Mouse (Mus musculus) liver, embryonic 13.5 days (tissue): ENCODE data around the gene Slc5a3. TPM values are rescaled to one million over a fixed set of nuclear protein-coding genes. Genes with fewer than 3 reads are reported as not detected.

Experiments used
- ATAC-seq: fragments of 200-750 bp; cut with Nextera tagmentation; 2 replicates; pipeline ENCODE4 v1.8.0; 2017; ENCODE audit warnings: low read depth, mild to moderate bottlenecking, moderate number of reproducible peaks, moderate library complexity
- DNase-seq: peaks from one replicate; pipeline ENCODE4 v3.0.0; 2022
- H3K27ac ChIP-seq: fragments of 300-500 bp; sonication (generic); 2 replicates; pipeline ENCODE4 v1.5.1; 2015; ENCODE audit warnings: moderate library complexity, mild to moderate bottlenecking, inconsistent platforms
- H3K27me3 ChIP-seq: fragments of 300-500 bp; sonication (generic); 2 replicates; pipeline ENCODE4 v1.6.1; 2015; ENCODE audit warnings: mild to moderate bottlenecking, inconsistent platforms
- H3K36me3 ChIP-seq: fragments of 300-500 bp; sonication (generic); 2 replicates; pipeline ENCODE4 v1.6.1; 2015; ENCODE audit warnings: mild to moderate bottlenecking, inconsistent platforms
- H3K4me1 ChIP-seq: fragments of 300-500 bp; sonication (generic); replicated peaks from 2 replicates; pipeline ENCODE4 v1.6.1; 2015; ENCODE audit warnings: inconsistent platforms
- H3K4me2 ChIP-seq: fragments of 300-500 bp; sonication (generic); 2 replicates; pipeline ENCODE4 v1.6.1; 2015; ENCODE audit warnings: inconsistent platforms, mild to moderate bottlenecking, moderate library complexity
- H3K4me3 ChIP-seq: fragments of 300-500 bp; sonication (generic); replicated peaks from 2 replicates; pipeline ENCODE4 v1.5.1; 2015; ENCODE audit warnings: mild to moderate bottlenecking, inconsistent platforms
- H3K9ac ChIP-seq: fragments of 300-500 bp; sonication (generic); 2 replicates; pipeline ENCODE4 v1.6.1; 2015; ENCODE audit warnings: mild to moderate bottlenecking, inconsistent platforms
- H3K9me3 ChIP-seq: fragments of 300-500 bp; sonication (generic); replicated peaks from 2 replicates; pipeline ENCODE4 v1.6.1; 2016; ENCODE audit warnings: inconsistent platforms
- WGBS: fragments of 180-500 bp; shearing (Covaris S2); methylation state at CpG from one replicate; pipeline ENCODE4 v1.1.7; 2015; ENCODE audit not compliant: insufficient replicate concordance; 5-methylcytosine and 5-hydroxymethylcytosine counted together
- polyA plus RNA-seq: library from polyadenylated mRNA; unstranded; fragments of >200 nt; fragmentation: Nextera tagmentation; extraction: Ambion mirVana; gene quantifications from 2 replicates; pipeline ENCODE4 v1.2.1, GENCODE M21; 2015

The Slc5a3 gene
- polyA plus RNA-seq, 1 experiment from 2014 or later: 0.96 TPM

DNA sequence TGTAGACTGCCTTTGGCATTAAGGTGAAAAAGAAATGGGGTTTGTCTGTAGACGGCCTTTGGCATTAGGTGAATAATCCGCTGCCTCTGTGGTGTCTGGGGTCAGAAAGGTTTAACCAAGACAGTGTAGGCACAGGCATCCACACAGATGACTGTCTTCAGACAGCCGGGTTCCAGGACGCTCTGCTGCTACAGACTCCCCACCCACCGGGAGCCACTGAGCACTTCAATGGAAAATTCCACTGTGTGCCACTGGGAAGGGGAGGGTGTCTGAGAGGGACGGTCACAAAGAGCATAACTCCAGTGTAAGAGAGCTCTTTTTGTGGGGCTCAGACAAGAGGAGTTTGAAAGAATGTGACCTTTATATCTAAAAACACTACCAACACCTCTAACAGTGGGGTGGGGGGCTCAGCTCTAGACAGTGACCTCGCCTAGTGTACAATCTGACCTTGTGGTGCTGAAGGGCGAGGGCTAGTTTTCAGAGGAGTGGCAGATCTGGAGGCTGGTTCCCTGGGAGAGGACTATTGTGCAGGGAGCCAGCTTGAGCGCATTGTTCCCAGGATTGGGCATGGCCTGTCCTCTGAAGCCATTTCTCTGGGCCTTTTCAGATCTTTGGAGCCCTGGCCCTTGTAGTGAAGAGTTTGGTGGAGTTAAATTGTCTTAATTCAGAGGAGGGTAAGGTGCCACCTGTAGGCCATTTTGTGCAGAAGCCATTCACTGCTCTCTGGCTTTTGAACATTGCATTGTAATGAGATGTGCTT, 45.6 kb downstream of the Slc5a3 start:
- H3K9me3 ChIP-seq: no peaks in the 10 kb centered on the region
- no peak overlapping the region for H3K9ac ChIP-seq
- H3K4me2 ChIP-seq: no peak overlapping the region
- DNase-seq: no peak
- no peak for ATAC-seq
- H3K27me3 ChIP-seq: no peaks in the 10 kb centered on the region
- no peaks in the 10 kb centered on the region for H3K4me1 ChIP-seq
- no peak overlapping the region for H3K4me3 ChIP-seq
- H3K27ac ChIP-seq: no peak overlapping the region
- H3K36me3 ChIP-seq: 0 out of 2 replicates have a peak, but pooled peaks cover 9% of the 10 kb centered on the region
- 66% methylated on average over 9 of the region's 9 CpGs for WGBS

DNA sequence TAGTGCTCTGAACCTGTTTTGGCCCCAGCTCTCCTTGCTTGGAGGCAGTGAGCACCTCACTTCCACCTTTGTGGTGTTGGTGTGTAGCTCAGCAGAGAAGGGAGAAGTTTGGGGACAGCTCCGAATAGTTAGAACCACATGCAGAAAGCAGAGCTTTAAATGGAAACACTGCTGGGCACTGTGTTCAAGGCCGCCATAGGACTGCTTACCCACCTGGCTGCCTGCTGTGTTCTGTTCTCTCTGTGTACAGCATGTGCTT, 46.1 kb downstream of the Slc5a3 start:
- Histone ChIP-seq H3K36me3 (0 out of 2 replicates have a peak, but pooled peaks cover 9% of the 10 kb centered on the region), H3K4me1 (no peaks in the 10 kb centered on the region), H3K9me3 (no peaks in the 10 kb centered on the region), H3K9ac (no peak overlapping the region), H3K27me3 (no peaks in the 10 kb centered on the region), H3K4me3 (no peak overlapping the region), H3K4me2 (no peak overlapping the region), H3K27ac (no peak overlapping the region)
- no peak for DNase-seq
- no peak for ATAC-seq
- 66% methylated on average over 2 of the region's 2 CpGs for WGBS

DNA sequence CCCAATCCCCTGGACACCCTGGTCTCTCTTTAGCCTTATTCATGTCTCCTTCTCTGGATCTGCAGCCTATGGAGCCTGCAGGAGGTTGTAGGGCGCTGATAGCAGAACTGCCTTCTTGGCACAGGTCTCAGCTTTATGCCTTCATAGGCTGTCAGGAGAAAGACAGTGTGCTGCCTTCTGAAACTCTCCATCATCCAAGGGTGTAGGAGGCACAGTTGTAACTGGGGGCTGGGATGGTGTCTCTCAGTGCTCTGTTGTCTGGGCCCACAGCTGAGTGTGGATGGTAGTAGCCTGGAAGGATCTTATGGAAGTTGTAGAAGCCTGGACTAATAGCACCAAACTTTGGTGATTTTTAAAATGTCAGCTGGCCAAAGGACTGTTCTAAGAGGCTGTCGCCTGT, 46.8 kb downstream of the Slc5a3 start:
- H3K36me3 ChIP-seq: 0 out of 2 replicates have a peak, but pooled peaks cover 5% of the 10 kb centered on the region
- no peak for DNase-seq
- no peaks in the 10 kb centered on the region for H3K9me3 ChIP-seq
- whole genome bisulfite sequencing: 65% methylated on average over 2 of the region's 2 CpGs
- no peaks in the 10 kb centered on the region for H3K27me3 ChIP-seq
- no peak overlapping the region for H3K4me3 ChIP-seq
- no peak overlapping the region for H3K4me2 ChIP-seq
- ATAC-seq: no peak
- H3K4me1 ChIP-seq: no peaks in the 10 kb centered on the region
- H3K27ac ChIP-seq: no peak overlapping the region
- no peak overlapping the region for H3K9ac ChIP-seq

DNA sequence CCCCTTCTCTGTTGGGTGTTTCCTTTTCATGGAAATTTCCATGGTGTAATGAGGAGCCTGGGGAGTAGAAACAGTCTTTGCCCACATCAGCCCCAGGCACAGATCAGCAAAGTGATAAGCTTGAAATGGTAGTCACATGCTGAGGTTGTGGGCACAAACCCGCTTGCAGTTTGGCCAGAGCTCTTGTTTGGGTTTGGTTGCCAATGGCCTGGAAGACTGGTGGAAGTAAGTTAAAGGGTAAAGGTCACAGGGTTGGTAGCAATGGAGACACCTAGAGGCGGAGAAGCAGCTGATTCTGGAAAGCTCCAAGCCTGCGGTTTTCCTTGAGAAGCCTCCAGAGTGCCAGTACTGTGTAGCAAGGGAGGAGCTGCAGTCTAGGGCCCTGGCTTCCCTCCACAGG, 47.5 kb downstream of the Slc5a3 start:
- H3K4me3 ChIP-seq: no peak overlapping the region
- H3K9ac ChIP-seq: no peak overlapping the region
- no peaks in the 10 kb centered on the region for H3K27me3 ChIP-seq
- DNase-seq: no peak
- WGBS: 67% methylated on average over 3 of the region's 3 CpGs
- H3K36me3 ChIP-seq: no peaks in the 10 kb centered on the region
- H3K27ac ChIP-seq: no peak overlapping the region
- no peak overlapping the region for H3K4me2 ChIP-seq
- ATAC-seq: no peak
- no peaks in the 10 kb centered on the region for H3K4me1 ChIP-seq
- H3K9me3 ChIP-seq: no peaks in the 10 kb centered on the region

DNA sequence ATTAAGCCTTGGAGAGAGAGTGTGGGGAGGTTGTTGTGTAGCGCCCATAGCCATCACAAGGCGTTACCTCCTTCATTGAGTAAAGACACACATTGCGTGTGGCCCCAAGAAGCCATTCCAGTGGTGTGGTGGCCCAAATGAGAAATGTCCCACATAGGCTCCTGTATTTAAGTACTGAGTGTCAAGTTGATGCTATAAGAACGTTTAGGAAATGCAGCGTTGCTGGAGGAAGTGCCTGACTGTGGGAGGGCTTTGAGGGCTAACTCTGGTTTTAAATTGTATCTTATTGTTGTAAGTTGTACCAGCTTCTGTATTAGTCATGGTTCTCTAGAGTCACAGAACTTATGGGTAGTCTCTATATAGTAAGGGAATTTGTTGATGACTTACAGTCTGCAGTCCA, 49.2 kb downstream of the Slc5a3 start:
- H3K4me1 ChIP-seq: no peaks in the 10 kb centered on the region
- peaks cover 3% of the 10 kb centered on the region for H3K36me3 ChIP-seq
- DNase-seq: no peak
- H3K4me3 ChIP-seq: no peak overlapping the region
- no peak overlapping the region for H3K27ac ChIP-seq
- ATAC-seq: no peak
- no peak overlapping the region for H3K9ac ChIP-seq
- H3K9me3 ChIP-seq: no peaks in the 10 kb centered on the region
- WGBS: 73% methylated on average over 5 of the region's 5 CpGs
- no peak overlapping the region for H3K4me2 ChIP-seq
- H3K27me3 ChIP-seq: no peaks in the 10 kb centered on the region

DNA sequence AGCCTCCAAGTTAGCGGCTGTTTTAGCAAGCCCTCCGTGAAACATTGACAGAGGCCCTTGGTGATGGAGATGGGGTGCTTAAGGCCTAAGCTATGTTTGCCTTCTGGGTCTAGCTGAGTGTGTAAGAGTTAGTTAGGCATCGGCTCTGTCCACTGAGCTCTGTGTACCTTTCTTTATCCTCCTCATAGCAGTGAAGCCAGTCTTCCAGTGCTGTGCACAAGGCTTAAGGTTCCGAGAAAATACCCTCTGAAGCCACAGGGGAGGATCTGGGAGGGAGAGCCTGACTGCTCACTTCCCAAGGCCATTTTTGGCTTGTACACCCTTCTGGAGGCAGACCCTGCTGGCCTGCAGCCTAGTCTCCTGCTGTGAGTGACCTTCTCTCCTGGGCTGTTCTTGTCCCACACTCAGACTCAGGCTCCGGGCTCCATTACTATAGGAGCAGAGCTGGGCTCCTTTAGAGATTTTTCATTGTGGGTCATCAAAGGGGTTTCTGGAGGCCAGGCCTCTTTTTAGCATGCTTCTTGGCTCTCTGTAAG, 56.7 kb downstream of the Slc5a3 start:
- H3K9me3 ChIP-seq: no peaks in the 10 kb centered on the region
- no peak overlapping the region for H3K27ac ChIP-seq
- H3K4me3 ChIP-seq: no peak overlapping the region
- WGBS: 73% methylated on average over 5 of the region's 5 CpGs
- DNase-seq: no peak
- no peaks in the 10 kb centered on the region for H3K27me3 ChIP-seq
- H3K36me3 ChIP-seq: peaks cover 13% of the 10 kb centered on the region
- no peak overlapping the region for H3K4me2 ChIP-seq
- no peak for ATAC-seq
- H3K9ac ChIP-seq: no peak overlapping the region
- peaks cover 6% of the 10 kb centered on the region for H3K4me1 ChIP-seq

DNA sequence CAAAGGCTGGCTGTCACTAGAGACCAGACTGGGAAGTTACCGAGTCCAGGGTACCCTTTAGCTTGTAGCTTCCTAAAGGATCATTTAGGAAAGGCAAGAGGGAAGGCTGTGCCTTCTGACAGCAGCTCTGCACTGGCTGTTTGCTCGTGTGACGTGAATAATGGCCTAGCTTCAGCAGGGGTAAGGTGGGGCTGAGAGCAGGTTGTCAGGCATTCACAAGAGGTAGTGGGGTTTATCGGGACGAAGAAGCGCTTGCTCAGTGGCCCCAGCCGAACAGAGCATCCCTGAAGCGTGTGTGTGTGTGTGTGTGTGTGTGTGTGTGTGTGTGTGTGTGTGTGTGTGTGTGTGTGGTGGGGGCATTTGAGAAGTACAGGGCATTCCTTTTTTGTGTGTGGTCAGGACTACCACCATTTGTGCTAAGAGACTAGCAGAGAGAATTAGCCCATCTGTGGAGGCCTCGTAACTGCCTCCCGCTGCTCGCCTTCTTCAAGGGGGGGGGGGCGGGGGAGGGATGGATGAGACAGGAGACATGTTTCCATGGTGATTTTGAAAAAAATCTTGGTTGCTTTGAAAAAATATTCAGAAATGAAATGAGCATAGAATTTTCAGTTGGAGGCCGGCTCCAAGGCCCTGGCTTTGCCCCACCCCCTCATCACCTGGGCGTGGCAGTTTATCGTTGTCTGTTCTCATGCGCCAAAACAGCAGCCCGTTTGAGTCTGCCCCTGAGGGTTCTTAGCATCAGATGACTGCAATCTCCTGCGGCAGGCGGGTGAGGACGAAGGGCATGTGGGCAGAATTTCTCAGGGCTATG, 57.7 kb downstream of the Slc5a3 start:
- ATAC-seq: peak; percentile 64
- Histone ChIP-seq H3K9ac (no peak overlapping the region), H3K4me1 (peaks cover 6% of the 10 kb centered on the region), H3K36me3 (peaks cover 13% of the 10 kb centered on the region), H3K27me3 (no peaks in the 10 kb centered on the region), H3K9me3 (no peaks in the 10 kb centered on the region), H3K4me2 (no peak overlapping the region), H3K27ac (no peak overlapping the region), H3K4me3 (no peak overlapping the region)
- 48% methylated on average over 17 of the region's 20 CpGs for WGBS
- DNase-seq: peak; percentile 38

DNA sequence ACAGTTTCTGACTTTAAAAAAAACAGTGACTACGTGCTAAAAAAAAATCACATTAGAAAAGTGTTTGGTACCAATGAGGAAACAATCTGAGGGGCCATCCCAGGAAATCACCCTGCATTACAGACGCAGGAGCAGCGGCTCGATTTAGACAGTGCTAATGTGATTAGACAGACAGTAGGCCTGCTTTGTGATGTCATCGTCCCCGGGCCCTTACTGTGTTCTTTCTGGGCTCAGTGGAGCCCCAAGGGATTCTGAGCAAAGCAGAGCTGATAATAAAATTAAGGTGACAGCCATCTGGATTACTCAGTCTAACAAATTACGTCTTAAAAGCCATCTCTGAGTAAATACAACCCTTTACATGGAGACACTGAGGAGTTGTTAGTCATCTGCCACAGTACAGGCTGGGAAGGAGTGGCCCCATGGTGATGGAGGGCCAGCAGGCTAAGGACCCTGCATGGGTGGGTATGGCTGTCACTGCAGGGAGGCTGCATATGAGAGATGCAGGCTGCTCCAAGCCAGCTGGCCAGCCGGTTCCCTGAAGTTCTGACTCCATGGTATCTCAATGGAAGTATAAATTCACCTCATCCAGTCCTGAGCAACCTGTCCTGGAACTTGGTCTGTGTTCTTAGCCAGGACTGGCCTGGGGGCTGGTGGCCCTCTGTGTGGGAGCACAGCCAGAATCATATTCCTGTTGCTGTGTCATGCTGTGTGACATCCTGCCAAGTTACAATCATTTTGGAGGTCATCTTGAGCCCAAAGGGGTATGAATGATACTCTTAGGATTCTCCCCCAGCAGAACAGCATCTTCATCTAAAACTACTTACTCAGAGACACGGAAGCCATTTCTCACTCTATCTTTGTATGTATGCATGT, 59.5 kb downstream of the Slc5a3 start:
- no peak for DNase-seq
- H3K4me3 ChIP-seq: no peak overlapping the region
- peaks cover 8% of the 10 kb centered on the region for H3K36me3 ChIP-seq
- WGBS: 72% methylated on average over 9 of the region's 9 CpGs
- H3K9me3 ChIP-seq: no peaks in the 10 kb centered on the region
- no peak overlapping the region for H3K9ac ChIP-seq
- peaks cover 6% of the 10 kb centered on the region for H3K4me1 ChIP-seq
- ATAC-seq: no peak
- no peak overlapping the region for H3K4me2 ChIP-seq
- no peaks in the 10 kb centered on the region for H3K27me3 ChIP-seq
- H3K27ac ChIP-seq: no peak overlapping the region

DNA sequence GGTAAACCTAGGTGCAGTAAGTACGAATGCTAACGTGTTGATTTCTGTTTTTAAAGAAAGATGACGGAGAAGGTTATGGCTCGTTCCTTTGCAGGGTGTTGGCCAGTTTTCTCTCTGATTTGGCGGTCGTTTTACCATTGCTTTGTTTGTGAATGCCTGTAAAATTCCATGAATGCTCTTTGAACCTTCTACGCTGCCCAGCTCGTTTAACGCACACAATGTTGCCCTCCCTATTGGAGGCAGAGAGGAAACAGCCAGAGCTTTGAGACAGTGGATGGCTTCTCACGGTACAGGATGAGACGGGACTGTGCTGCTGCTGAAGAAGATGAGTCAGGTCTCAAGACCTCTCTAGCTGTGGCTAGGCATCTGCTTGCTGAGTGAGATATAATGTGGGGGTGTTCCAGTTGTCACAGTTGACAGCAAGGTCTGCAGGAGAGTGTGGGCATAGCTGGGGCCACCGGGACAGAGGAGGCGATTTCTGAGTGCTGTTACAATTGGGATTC, 60.9 kb downstream of the Slc5a3 start:
- H3K9me3 ChIP-seq: no peaks in the 10 kb centered on the region
- no peak overlapping the region for H3K4me2 ChIP-seq
- no peaks in the 10 kb centered on the region for H3K36me3 ChIP-seq
- H3K9ac ChIP-seq: no peak overlapping the region
- H3K27ac ChIP-seq: no peak overlapping the region
- H3K4me1 ChIP-seq: peaks cover 6% of the 10 kb centered on the region
- ATAC-seq (no peak), DNase-seq (no peak)
- WGBS: 68% methylated on average over 13 of the region's 13 CpGs
- no peaks in the 10 kb centered on the region for H3K27me3 ChIP-seq
- no peak overlapping the region for H3K4me3 ChIP-seq

DNA sequence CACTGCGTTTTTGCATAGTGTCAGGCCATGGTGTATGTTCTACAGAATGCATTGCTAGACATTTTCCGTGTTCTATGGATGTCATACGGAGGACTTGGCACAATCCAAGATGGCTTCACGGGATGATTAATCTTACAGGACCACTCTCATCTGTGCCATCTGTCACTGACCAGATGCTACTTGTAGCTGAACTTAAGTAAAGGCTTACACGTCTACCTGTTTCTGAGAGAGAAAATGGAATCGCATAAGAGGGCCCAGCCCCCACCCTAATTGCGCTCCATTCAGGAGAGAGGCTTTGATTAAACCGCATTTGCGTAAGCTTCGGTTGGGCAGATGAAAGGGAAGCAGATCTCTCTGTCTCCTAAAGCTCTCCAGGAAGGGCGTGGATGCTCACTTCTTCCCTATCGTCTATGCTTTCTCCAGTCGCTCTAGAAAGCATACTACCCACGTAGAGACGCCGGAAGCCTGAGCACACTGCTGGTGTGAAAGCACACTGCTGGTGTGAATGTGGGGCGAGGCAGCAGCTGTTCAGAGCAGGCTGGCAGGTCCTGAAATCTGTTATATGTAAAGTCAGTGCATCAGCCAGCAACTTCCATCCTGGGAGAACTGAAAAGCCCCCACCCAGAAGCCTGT, 62.9 kb downstream of the Slc5a3 start:
- Histone ChIP-seq H3K4me1 (peaks cover 6% of the 10 kb centered on the region), H3K36me3 (no peaks in the 10 kb centered on the region), H3K9ac (no peak overlapping the region), H3K27ac (no peak overlapping the region), H3K4me2 (no peak overlapping the region), H3K9me3 (no peaks in the 10 kb centered on the region), H3K27me3 (no peaks in the 10 kb centered on the region), H3K4me3 (no peak overlapping the region)
- ATAC-seq (no peak), DNase-seq (no peak)
- 72% methylated on average over 17 of the region's 17 CpGs for WGBS

DNA sequence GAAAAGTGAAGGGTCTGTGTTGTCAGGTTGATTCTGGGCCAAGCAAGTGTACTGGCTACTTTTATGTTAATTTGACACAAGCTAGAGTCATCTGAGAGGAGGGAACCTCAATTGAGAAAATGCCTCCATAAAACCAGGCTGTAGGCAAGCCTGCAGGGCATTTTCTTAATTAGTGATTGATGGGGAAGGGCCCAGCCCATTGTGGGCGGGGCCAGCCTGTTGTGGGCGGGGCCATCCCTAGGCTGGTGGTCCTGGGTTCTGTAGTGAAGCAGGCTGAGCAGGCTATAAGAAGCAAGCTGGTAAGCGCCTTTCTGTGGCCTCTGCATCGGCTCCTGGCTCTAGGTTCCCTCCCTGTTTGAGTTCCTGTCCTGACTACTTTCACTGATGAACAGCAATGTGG, 69.1 kb downstream of the Slc5a3 start:
- Histone ChIP-seq H3K4me3 (no peak overlapping the region), H3K4me2 (no peak overlapping the region), H3K36me3 (no peaks in the 10 kb centered on the region), H3K9me3 (no peaks in the 10 kb centered on the region), H3K4me1 (no peaks in the 10 kb centered on the region), H3K9ac (no peak overlapping the region), H3K27me3 (no peaks in the 10 kb centered on the region), H3K27ac (no peak overlapping the region)
- DNase-seq (no peak), ATAC-seq (no peak)
- 38% methylated on average over 4 of the region's 4 CpGs for WGBS
